Comparison of ENCODE assay signal across 10 mouse cellular contexts in genomic region chr7:99966011-99966721, GRCm38 (mm10). TPM values are rescaled to one million over a fixed set of nuclear protein-coding genes. Genes with fewer than 3 reads are reported as not detected.
A peak's percentile ranks its signal among the peaks of the same experiment; 100 is the strongest.
DNase-seq lines count a peak whose midpoint lies in the region; ATAC-seq and TF ChIP-seq lines count a peak whose summit lies in the region.
"Had no signal": no experiment of that assay in that cellular context is flagged by ENCODE, and none has a peak within 500 bp of the region (broad histone marks: within the 10 kb centered on the region; RNA-seq: fewer than 3 reads in every experiment).

No protein-coding gene starts in this region.

- TF ChIP-seq CTCF in midbrain, postnatal 0 days (IDR thresholded peaks at IDR 0.05), result no peak

- no peak overlapping the region for H3K4me2 ChIP-seq in heart, embryonic 12.5 days
- no peak overlapping the region for H3K4me2 ChIP-seq in hindbrain, embryonic 12.5 days (replicated peaks)
- H3K4me2 ChIP-seq in midbrain, postnatal 0 days (ENCODE audit: low read depth, low read length, poor library complexity, severe bottlenecking), result no peak overlapping the region

- ATAC-seq in heart, embryonic 12.5 days (ENCODE audit: insufficient number of reproducible peaks, low FRiP score), result no peak
- ATAC-seq in hindbrain, embryonic 12.5 days (ENCODE audit: low FRiP score), result 0 out of 2 replicates have a peak, but pooled peaks have one; percentile 39
- 0 out of 2 replicates have a peak, but pooled peaks have one; percentile 35 for ATAC-seq in midbrain, postnatal 0 days (ENCODE audit: low FRiP score)

- H3K27me3 ChIP-seq in heart, embryonic 12.5 days (replicated peaks), result no peaks in the 10 kb centered on the region
- H3K27me3 ChIP-seq in hindbrain, embryonic 12.5 days, result no peaks in the 10 kb centered on the region
- no peaks in the 10 kb centered on the region for H3K27me3 ChIP-seq in midbrain, postnatal 0 days (ENCODE audit: insufficient read depth, low read length)

- DNase-seq in heart, postnatal 4 days, result peak; percentile 4
- DNase-seq in embryo, embryonic 9.5 days (ENCODE audit: extremely low spot score), result peak; percentile 13
- DNase-seq in midbrain, postnatal 0 days (ENCODE audit: low spot score), result peak; percentile 48
- DNase-seq in left cerebral cortex, adult 9 months (ENCODE audit: low spot score in 2 of 2), result no peak
- no peak for DNase-seq in spleen, adult 12 weeks (ENCODE audit: low spot score)
- DNase-seq in ovary, postnatal 36 days (ENCODE audit: low spot score), result no peak
- DNase-seq: adrenal gland, postnatal 14 days; thymus, postnatal 25 days had no signal

- H3K9ac ChIP-seq in heart, embryonic 12.5 days, result no peak overlapping the region
- H3K9ac ChIP-seq in hindbrain, embryonic 12.5 days, result no peak overlapping the region
- H3K9ac ChIP-seq in midbrain, postnatal 0 days (replicated peaks; ENCODE audit: low read length, poor library complexity, severe bottlenecking), result 0 out of 2 replicates have a peak overlapping the region, but pooled peaks have one; percentile 39

- peaks cover 43% of the 10 kb centered on the region for H3K4me1 ChIP-seq in heart, embryonic 12.5 days (replicated peaks)
- peaks cover 49% of the 10 kb centered on the region for H3K4me1 ChIP-seq in hindbrain, embryonic 12.5 days
- peaks cover 25% of the 10 kb centered on the region for H3K4me1 ChIP-seq in midbrain, postnatal 0 days (ENCODE audit: insufficient read depth, low read length)

- 68% methylated on average over 9 of the region's 9 CpGs for WGBS in heart, embryonic 12.5 days
- WGBS in hindbrain, embryonic 12.5 days, result 35% methylated on average over 9 of the region's 9 CpGs
- WGBS in midbrain, postnatal 0 days, result 25% methylated on average over 9 of the region's 9 CpGs

- H3K36me3 ChIP-seq in heart, embryonic 12.5 days, result no peaks in the 10 kb centered on the region
- no peaks in the 10 kb centered on the region for H3K36me3 ChIP-seq in hindbrain, embryonic 12.5 days
- H3K36me3 ChIP-seq in midbrain, postnatal 0 days (ENCODE audit: insufficient read depth, low read length), result no peaks in the 10 kb centered on the region

- no peak overlapping the region for H3K27ac ChIP-seq in heart, embryonic 12.5 days (ENCODE audit: poor library complexity, severe bottlenecking)
- H3K27ac ChIP-seq in hindbrain, embryonic 12.5 days, result peak overlapping the region; percentile 64
- H3K27ac ChIP-seq in midbrain, postnatal 0 days (ENCODE audit: low read depth, low read length), result peak overlapping the region; percentile 88

- no peak overlapping the region for H3K4me3 ChIP-seq in heart, embryonic 12.5 days
- H3K4me3 ChIP-seq in hindbrain, embryonic 12.5 days, result no peak overlapping the region
- H3K4me3 ChIP-seq in midbrain, postnatal 0 days (ENCODE audit: low read depth, low read length), result no peak overlapping the region

- no peaks in the 10 kb centered on the region for H3K9me3 ChIP-seq in heart, embryonic 12.5 days (replicated peaks)
- H3K9me3 ChIP-seq in hindbrain, embryonic 12.5 days (replicated peaks), result no peaks in the 10 kb centered on the region
- H3K9me3 ChIP-seq in midbrain, postnatal 0 days (ENCODE audit: low read length), result no peaks in the 10 kb centered on the region

RNA-seq across cellular contexts. Expression of gene Rnf169, which starts 14.1 kb away (rescaled TPM):
- 10 to 100 TPM; 16.1 to 16.9 TPM for total RNA-seq in heart, postnatal 4 days (2021)
- 4.3 and 4.5 TPM in 2 replicates for polyA plus RNA-seq in heart, embryonic 12.5 days (2016; fragmentation: Nextera tagmentation; extraction: Ambion mirVana)
- polyA plus RNA-seq in hindbrain, embryonic 12.5 days (2016; fragmentation: Nextera tagmentation; extraction: Ambion mirVana), result 6.7 and 7.0 TPM in 2 replicates
- 17.1 and 18.8 TPM in 2 replicates for total RNA-seq in midbrain, postnatal 0 days (2014; rRNA removed)
- polyA plus RNA-seq in midbrain, postnatal 0 days (2015; fragmentation: Nextera tagmentation; extraction: Ambion mirVana), result 3.1 and 3.6 TPM in 2 replicates

RNA-seq across cellular contexts. Expression of gene Chrdl2, which starts 39.8 kb away (rescaled TPM):
- not detected for total RNA-seq in heart, postnatal 4 days (2021)
- polyA plus RNA-seq in heart, embryonic 12.5 days (2016; fragmentation: Nextera tagmentation; extraction: Ambion mirVana), result 0.11 and 0.21 TPM in 2 replicates
- 0.34 and 0.42 TPM in 2 replicates for polyA plus RNA-seq in hindbrain, embryonic 12.5 days (2016; fragmentation: Nextera tagmentation; extraction: Ambion mirVana)
- 1.7 TPM in 1 of 2 replicates, not detected in the other for total RNA-seq in midbrain, postnatal 0 days (2014; rRNA removed)
- polyA plus RNA-seq in midbrain, postnatal 0 days (2015; fragmentation: Nextera tagmentation; extraction: Ambion mirVana), result 0.21 and 0.23 TPM in 2 replicates
- total RNA-seq: adrenal gland, postnatal 14 days had no signal

Comparison
In these comparisons a context has a peak if more than half of its experiments do, and no peak if none do; other contexts are left out.
1. DNase-seq: peak in heart, postnatal 4 days (single experiment), embryo, embryonic 9.5 days (single experiment) and midbrain, postnatal 0 days (single experiment); none in left cerebral cortex, adult 9 months (0 of 2), spleen, adult 12 weeks (single experiment) and ovary, postnatal 36 days (single experiment).